In genomic region chr9:50774026-50774462, GRCm38 (mm10) we compare ENCODE assay signal across 8 mouse cellular contexts. TPM values are rescaled to one million over a fixed set of nuclear protein-coding genes. Genes with fewer than 3 reads are reported as not detected.
DNase-seq lines count a peak whose midpoint lies in the region; ATAC-seq and TF ChIP-seq lines count a peak whose summit lies in the region.

No protein-coding gene starts in this region.

- H3K9me3 ChIP-seq in embryonic facial prominence, embryonic 12.5 days, result no peaks in the 10 kb centered on the region
- H3K9me3 ChIP-seq in intestine, postnatal 0 days (ENCODE audit: control insufficient read depth), result no peaks in the 10 kb centered on the region
- no peaks in the 10 kb centered on the region for H3K9me3 ChIP-seq in neural tube, embryonic 12.5 days

- no peak overlapping the region for H3K9ac ChIP-seq in embryonic facial prominence, embryonic 12.5 days
- no peak overlapping the region for H3K9ac ChIP-seq in intestine, postnatal 0 days (ENCODE audit: low read depth, low read length)
- 0 out of 2 replicates have a peak overlapping the region, but pooled peaks have one; percentile 88 for H3K9ac ChIP-seq in neural tube, embryonic 12.5 days

- H3K4me2 ChIP-seq in embryonic facial prominence, embryonic 12.5 days (replicated peaks), result peak overlapping the region; percentile 56
- H3K4me2 ChIP-seq in intestine, postnatal 0 days (replicated peaks; ENCODE audit: low read depth), result peak overlapping the region; percentile 96
- peak overlapping the region; percentile 86 for H3K4me2 ChIP-seq in neural tube, embryonic 12.5 days (replicated peaks)

- WGBS in embryonic facial prominence, embryonic 12.5 days, result 76% methylated on average over 4 of the region's 4 CpGs
- WGBS in intestine, postnatal 0 days, result 43% methylated on average over 4 of the region's 4 CpGs
- WGBS in neural tube, embryonic 12.5 days, result 77% methylated on average over 4 of the region's 4 CpGs

- no peak for ATAC-seq in embryonic facial prominence, embryonic 12.5 days (ENCODE audit: insufficient number of reproducible peaks, insufficient read depth, low FRiP score, low TSS enrichment)
- ATAC-seq in intestine, postnatal 0 days, result no peak
- ATAC-seq in neural tube, embryonic 12.5 days (ENCODE audit: low FRiP score, low read depth), result no peak

- H3K4me1 ChIP-seq in embryonic facial prominence, embryonic 12.5 days, result peaks cover 14% of the 10 kb centered on the region
- 0 out of 2 replicates have a peak, but pooled peaks cover 4% of the 10 kb centered on the region for H3K4me1 ChIP-seq in intestine, postnatal 0 days (replicated peaks; ENCODE audit: control insufficient read depth, insufficient read depth, low read length)
- H3K4me1 ChIP-seq in neural tube, embryonic 12.5 days, result peaks cover 14% of the 10 kb centered on the region

- H3K4me3 ChIP-seq in layer of hippocampus, adult 2 months, result peak overlapping the region; percentile 71; the same call in 1 of the 2 replicates
- peak overlapping the region; percentile 85; the same call in 1 of the 2 replicates for H3K4me3 ChIP-seq in embryonic facial prominence, embryonic 12.5 days
- peak overlapping the region; percentile 89; the same call in 1 of the 2 replicates for H3K4me3 ChIP-seq in intestine, postnatal 0 days (ENCODE audit: low read depth, low read length)
- H3K4me3 ChIP-seq in neural tube, embryonic 12.5 days, result no peak overlapping the region

- H3K36me3 ChIP-seq in embryonic facial prominence, embryonic 12.5 days, result peaks cover 11% of the 10 kb centered on the region
- H3K36me3 ChIP-seq in intestine, postnatal 0 days (ENCODE audit: control insufficient read depth, insufficient read depth), result peaks cover 8% of the 10 kb centered on the region
- H3K36me3 ChIP-seq in neural tube, embryonic 12.5 days, result peaks cover 7% of the 10 kb centered on the region; the same call in 1 of the 2 replicates

- H3K27ac ChIP-seq in layer of hippocampus, adult 2 months, result peak overlapping the region; percentile 90
- H3K27ac ChIP-seq in embryonic facial prominence, embryonic 12.5 days, result no peak overlapping the region
- H3K27ac ChIP-seq in intestine, postnatal 0 days (ENCODE audit: low read depth, low read length), result no peak overlapping the region
- H3K27ac ChIP-seq in neural tube, embryonic 12.5 days, result no peak overlapping the region

- no peak for TF ChIP-seq CTCF in layer of hippocampus, adult 2 months (conservative IDR thresholded peaks at IDR 0.05)
- no peak for TF ChIP-seq CTCF in intestine, postnatal 0 days (IDR thresholded peaks at IDR 0.05; ENCODE audit: low read depth)

- no peak for DNase-seq in layer of hippocampus, adult 2 months (ENCODE audit: low spot score in 2 of 2)
- DNase-seq in layer of hippocampus, adult 11-12 months (ENCODE audit: low spot score), result no peak
- no peak for DNase-seq in urinary bladder, adult 18-20 months (ENCODE audit: low spot score in 2 of 2)
- no peak for DNase-seq in testis, postnatal 10 days (ENCODE audit: low spot score)
- DNase-seq in embryo, embryonic 11 days, result no peak

- no peaks in the 10 kb centered on the region for H3K27me3 ChIP-seq in embryonic facial prominence, embryonic 12.5 days
- no peaks in the 10 kb centered on the region for H3K27me3 ChIP-seq in intestine, postnatal 0 days (replicated peaks; ENCODE audit: control insufficient read depth, insufficient read depth, low read length)
- H3K27me3 ChIP-seq in neural tube, embryonic 12.5 days (replicated peaks), result no peaks in the 10 kb centered on the region

RNA-seq across cellular contexts. Expression of gene Alg9, which starts 0.8 kb away (rescaled TPM):
- 10 to 100 TPM; 29.0 to 31.1 TPM for total RNA-seq in layer of hippocampus, adult 2 months (2021)
- 43.9 and 44.1 TPM in 2 replicates for polyA plus RNA-seq in embryonic facial prominence, embryonic 12.5 days (2016; fragmentation: Nextera tagmentation; extraction: Ambion mirVana)
- 15.6 and 17.3 TPM in 2 replicates for polyA plus RNA-seq in intestine, postnatal 0 days (2015; fragmentation: Nextera tagmentation; extraction: Ambion mirVana)
- 45.6 and 48.3 TPM in 2 replicates for polyA plus RNA-seq in neural tube, embryonic 12.5 days (2016; fragmentation: Nextera tagmentation; extraction: Ambion mirVana)

RNA-seq across cellular contexts. Expression of gene 1110032A03Rik, which starts 1.3 kb away (rescaled TPM):
- total RNA-seq in layer of hippocampus, adult 2 months (2021), result 10 to 100 TPM; 29.6 to 30.2 TPM
- polyA plus RNA-seq in embryonic facial prominence, embryonic 12.5 days (2016; fragmentation: Nextera tagmentation; extraction: Ambion mirVana), result 31.5 and 34.2 TPM in 2 replicates
- polyA plus RNA-seq in intestine, postnatal 0 days (2015; fragmentation: Nextera tagmentation; extraction: Ambion mirVana), result 35.6 and 38.6 TPM in 2 replicates
- 39.7 and 44.4 TPM in 2 replicates for polyA plus RNA-seq in neural tube, embryonic 12.5 days (2016; fragmentation: Nextera tagmentation; extraction: Ambion mirVana)

RNA-seq across cellular contexts. Expression of gene Fdxacb1, which starts 6.0 kb away (rescaled TPM):
- 1 to 10 TPM; 5.5 to 6.3 TPM for total RNA-seq in layer of hippocampus, adult 2 months (2021)
- polyA plus RNA-seq in embryonic facial prominence, embryonic 12.5 days (2016; fragmentation: Nextera tagmentation; extraction: Ambion mirVana), result 10.5 and 12.5 TPM in 2 replicates
- 5.1 and 6.1 TPM in 2 replicates for polyA plus RNA-seq in intestine, postnatal 0 days (2015; fragmentation: Nextera tagmentation; extraction: Ambion mirVana)
- 10.2 and 12.2 TPM in 2 replicates for polyA plus RNA-seq in neural tube, embryonic 12.5 days (2016; fragmentation: Nextera tagmentation; extraction: Ambion mirVana)

RNA-seq across cellular contexts. Expression of gene Hspb2, which starts 21.9 kb away (rescaled TPM):
- total RNA-seq in layer of hippocampus, adult 2 months (2021), result under 1 TPM; 0.51 to 0.79 TPM
- polyA plus RNA-seq in embryonic facial prominence, embryonic 12.5 days (2016; fragmentation: Nextera tagmentation; extraction: Ambion mirVana), result 8.5 and 10.1 TPM in 2 replicates
- 10.3 and 10.4 TPM in 2 replicates for polyA plus RNA-seq in intestine, postnatal 0 days (2015; fragmentation: Nextera tagmentation; extraction: Ambion mirVana)
- polyA plus RNA-seq in neural tube, embryonic 12.5 days (2016; fragmentation: Nextera tagmentation; extraction: Ambion mirVana), result 4.9 and 7.2 TPM in 2 replicates

RNA-seq across cellular contexts. Expression of gene Cryab, which starts 22.9 kb away (rescaled TPM):
- 100 to 1,000 TPM; 117 to 119 TPM for total RNA-seq in layer of hippocampus, adult 2 months (2021)
- polyA plus RNA-seq in embryonic facial prominence, embryonic 12.5 days (2016; fragmentation: Nextera tagmentation; extraction: Ambion mirVana), result 25.4 and 36.0 TPM in 2 replicates
- polyA plus RNA-seq in intestine, postnatal 0 days (2015; fragmentation: Nextera tagmentation; extraction: Ambion mirVana), result 80.4 and 83.2 TPM in 2 replicates
- 12.8 and 17.5 TPM in 2 replicates for polyA plus RNA-seq in neural tube, embryonic 12.5 days (2016; fragmentation: Nextera tagmentation; extraction: Ambion mirVana)
